Mouse (Mus musculus): ENCODE results near the gene Ambp.

Ambp gene

GRCm38 (mm10) chr4:63154699-63155098 is at the start of gene Ambp:
TSS of gene Ambp (minus strand) at chr4:63154799.
- no peak for ATAC-seq (ENCODE audit: low TSS enrichment)

- ATAC-seq (ENCODE audit: low TSS enrichment): no peak
Measured at GRCm38 (mm10) chr4:63203874-63204273, 49.3 kb upstream of the Ambp start.

DNA sequence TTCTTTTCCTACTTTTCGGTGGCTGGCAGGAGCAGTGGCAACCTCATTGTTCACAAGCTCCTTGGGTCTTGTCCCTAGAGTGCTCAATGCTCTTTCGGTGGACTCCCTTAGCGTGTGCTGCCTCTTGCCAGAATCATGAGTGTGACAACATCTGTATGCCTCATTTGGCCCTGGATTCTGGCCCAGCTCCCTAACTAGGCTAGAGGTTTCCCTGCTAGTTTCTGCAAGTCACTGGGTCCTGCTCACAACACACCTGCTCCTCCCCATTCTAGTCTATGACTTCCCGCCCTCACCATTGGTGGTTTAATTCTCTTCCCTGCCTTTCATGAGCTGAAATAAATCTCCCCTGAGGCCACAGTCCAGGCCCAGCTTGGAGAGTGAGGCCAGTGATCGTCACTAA is 44.8 kb upstream of the Ambp start:
- ATAC-seq (ENCODE audit: low TSS enrichment): no peak

GRCm38 (mm10) chr4:63194366-63194765 is 39.8 kb upstream of the Ambp start:
- no peak for ATAC-seq (ENCODE audit: low TSS enrichment)

GRCm38 (mm10) chr4:63191641-63192040 is 37.0 kb upstream of the Ambp start:
- no peak for ATAC-seq (ENCODE audit: low TSS enrichment)

- no peak for ATAC-seq (ENCODE audit: low TSS enrichment)
Measured at GRCm38 (mm10) chr4:63186281-63186870, 31.8 kb upstream of the Ambp start.

DNA sequence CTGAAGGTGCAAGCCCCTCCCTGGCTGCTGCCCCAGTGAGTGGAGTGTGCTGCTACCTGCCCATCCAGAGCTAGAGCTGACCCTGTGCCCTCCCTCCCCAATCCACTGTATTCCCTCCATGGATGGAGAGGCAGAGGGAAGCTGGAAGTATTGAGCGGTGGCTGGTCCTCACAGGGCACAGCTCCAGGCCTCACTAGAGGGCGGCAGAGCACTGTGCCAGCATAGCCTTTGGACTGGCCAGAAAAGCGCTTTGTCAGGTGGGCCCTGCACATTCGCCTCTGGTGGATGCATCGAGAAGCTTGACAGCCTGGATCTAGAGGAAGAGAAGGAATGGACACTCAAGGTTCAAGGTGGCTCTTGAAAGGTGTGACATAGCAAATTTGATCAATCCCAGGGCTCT is 27.0 kb upstream of the Ambp start:
- peak; percentile 93 for ATAC-seq (ENCODE audit: low TSS enrichment)

DNA sequence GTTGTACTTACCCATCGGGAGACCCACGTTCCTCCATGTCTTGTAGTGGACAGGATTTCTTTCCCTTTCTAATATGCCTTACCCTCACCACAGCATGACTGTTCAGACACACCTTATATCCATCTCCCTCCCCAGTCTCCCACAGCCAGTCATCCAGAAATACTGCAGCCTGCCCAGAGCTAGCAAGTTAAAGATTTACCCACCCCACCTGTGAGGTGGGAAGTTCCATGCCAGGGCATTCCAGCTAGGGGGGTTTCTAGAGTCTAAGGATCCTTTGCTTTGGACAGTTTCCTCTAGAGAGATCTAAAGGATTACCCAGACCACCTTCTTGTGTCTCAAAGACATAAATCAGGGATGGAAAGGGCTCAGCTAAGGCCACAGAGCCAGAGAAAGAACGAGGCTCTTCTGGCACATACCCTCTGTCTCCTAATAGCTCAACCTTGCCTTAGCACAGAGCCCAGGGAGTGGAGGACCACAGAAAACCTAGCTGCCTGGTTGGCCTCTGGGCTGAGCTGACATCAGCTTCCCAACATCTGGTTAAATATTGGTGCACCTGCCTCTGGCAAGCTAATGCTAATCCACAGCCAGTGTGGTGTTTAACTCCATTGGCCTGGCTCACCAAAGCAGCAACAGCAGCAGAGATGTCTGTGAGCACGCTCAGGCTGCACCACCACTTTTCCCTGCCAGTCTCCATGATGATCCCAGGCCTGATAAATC is 17.5 kb upstream of the Ambp start, which contains the start of gene Kif12:
TSS of gene Kif12 (minus strand) at position 163 of the 717 bp plus-strand sequence.
- ATAC-seq (ENCODE audit: low TSS enrichment): no peak

GRCm38 (mm10) chr4:63171122-63171521 is 16.5 kb upstream of the Ambp start:
- no peak for ATAC-seq (ENCODE audit: low TSS enrichment)

DNA sequence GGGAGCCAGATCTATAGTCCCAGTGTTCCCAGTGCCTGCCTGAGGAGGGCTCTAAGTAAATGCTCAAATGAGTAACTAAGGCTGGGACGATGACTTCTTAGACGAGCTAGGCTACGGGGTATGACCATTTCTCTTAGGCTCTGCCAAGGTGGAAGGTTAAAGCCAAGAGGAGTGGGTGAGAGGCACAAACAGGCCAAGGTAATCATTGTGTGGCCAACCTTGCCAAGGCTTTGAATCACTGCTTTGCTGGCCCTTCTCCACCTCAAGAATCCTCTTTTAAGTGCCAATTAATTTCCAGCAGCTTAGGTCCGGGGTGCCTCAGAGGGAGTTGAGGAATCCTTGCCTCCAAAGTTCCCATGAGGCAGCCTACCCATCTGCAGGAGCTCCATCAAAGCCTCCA is 15.5 kb upstream of the Ambp start:
- ATAC-seq (ENCODE audit: low TSS enrichment): no peak

GRCm38 (mm10) chr4:63166323-63166722 is 11.7 kb upstream of the Ambp start:
- no peak for ATAC-seq (ENCODE audit: low TSS enrichment)

DNA sequence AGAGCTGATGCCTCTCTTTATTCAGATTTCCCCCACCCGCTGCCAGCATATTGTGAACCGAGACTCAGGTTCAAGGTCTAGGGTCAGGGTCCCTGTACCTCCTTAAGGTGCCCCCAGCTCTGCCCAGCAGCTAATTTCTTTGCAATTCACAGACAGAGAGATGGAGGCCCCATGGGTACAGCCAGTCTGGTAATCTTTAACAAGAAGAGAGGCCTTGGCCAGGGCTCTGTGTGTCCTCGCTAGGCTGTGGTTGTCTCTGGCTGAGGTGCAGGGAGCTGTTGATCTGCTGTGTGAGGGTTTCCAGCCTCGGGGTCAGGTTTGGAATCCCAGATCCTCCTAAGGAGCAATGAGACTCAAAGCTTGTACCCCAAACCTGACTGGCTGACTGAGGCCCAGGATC is 11.0 kb upstream of the Ambp start:
- ATAC-seq (ENCODE audit: low TSS enrichment): no peak

DNA sequence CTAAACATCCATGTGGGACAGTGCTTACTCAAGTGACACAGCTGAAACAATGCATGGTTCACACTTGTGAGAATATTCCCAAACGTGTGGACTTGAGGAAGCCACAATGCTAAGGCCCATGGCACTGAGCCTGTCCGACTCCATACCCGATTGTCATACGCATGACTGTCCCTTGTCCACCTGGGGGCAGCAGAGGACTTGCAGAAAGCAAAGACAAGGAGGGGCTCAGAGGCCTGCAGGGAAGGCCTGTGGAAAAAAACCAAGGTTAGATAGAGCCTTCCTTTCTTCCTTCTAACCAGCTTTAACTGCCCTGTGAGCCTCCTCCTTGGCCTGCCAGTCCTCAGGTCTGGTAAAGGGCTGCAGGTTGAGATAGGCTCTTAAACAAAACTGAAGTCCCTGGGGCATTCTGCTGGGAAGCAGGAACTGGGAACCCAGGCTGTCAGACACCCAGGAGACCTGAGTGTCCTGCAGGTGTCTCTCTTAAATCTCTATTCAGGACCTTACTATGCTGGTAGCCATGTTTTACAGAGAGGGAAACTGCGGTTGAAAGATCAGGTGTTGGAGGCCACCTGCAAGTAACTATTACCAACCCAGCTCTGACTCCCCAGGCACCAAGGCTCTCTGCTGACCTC is 4.5 kb upstream of the Ambp start:
- ATAC-seq (ENCODE audit: low TSS enrichment): peak; percentile 99

DNA sequence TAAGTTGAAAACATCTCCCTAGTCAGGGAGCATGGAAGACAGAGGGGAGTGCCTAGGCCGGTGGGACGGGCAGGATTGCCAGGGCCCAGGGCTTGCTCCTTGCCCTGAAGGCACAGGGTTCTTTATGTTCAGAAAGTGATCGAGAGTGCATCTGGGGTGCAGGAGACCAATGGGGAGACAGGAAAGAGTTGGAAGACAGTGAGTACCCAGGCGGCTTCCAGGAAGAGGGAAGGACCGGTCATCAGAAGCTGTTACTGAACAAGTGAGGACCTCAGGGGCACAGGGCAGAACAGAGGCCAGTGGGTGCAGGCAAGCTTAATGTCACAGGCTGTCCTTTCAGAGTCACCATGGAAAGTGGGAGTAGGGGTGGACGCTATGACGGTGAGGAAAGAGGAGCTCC is 3.6 kb upstream of the Ambp start:
- no peak for ATAC-seq (ENCODE audit: low TSS enrichment)

- no peak for ATAC-seq (ENCODE audit: low TSS enrichment)
Measured at GRCm38 (mm10) chr4:63156726-63157634, 2.4 kb upstream of the Ambp start.

DNA sequence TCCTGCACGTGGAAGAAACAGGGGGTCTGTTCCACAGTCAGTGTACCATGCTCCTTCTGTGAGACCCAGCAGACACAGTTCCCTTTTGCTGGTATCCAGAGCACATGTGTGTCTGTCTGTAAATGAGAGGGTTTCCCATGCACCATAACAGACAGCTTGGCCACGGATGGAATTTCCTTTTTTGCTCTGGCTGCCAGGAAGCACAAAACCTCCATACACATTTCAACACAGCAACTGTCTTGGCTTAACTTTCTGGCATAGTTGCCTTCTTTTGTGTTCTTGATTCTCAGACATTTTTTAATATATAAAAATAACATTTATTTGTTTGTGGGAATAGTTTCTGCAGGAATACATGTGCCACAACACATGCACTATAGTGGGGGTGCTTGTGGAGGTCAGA is 997 bp upstream of the Ambp start:
- ATAC-seq (ENCODE audit: low TSS enrichment): no peak

- ATAC-seq (ENCODE audit: low TSS enrichment): no peak
Measured at GRCm38 (mm10) chr4:63154028-63154427, 571 bp downstream of the Ambp start.

GRCm38 (mm10) chr4:63151127-63151526 is 3.5 kb downstream of the Ambp start:
- ATAC-seq (ENCODE audit: low TSS enrichment): no peak

GRCm38 (mm10) chr4:63147268-63147667 is 7.3 kb downstream of the Ambp start:
- ATAC-seq (ENCODE audit: low TSS enrichment): no peak

GRCm38 (mm10) chr4:63129891-63130624 is 24.5 kb downstream of the Ambp start:
- no peak for ATAC-seq (ENCODE audit: low TSS enrichment)

GRCm38 (mm10) chr4:63124861-63125466 is 29.6 kb downstream of the Ambp start:
- peak; percentile 82 for ATAC-seq (ENCODE audit: low TSS enrichment)
